Mouse (Mus musculus) cortical plate, adult 2 months (tissue): Measurements from ENCODE around the gene Snx6.

Source experiments
- CTCF ChIP-seq: fragments of 200-500 bp; IDR thresholded peaks from 2 replicates; pipeline ENCODE4 v1.5.1; 2011; ENCODE audit warnings: mild to moderate bottlenecking, control low read depth, low read length; ENCODE audit not compliant: insufficient read depth; ENCODE audit errors: extremely low read depth
- POLR2A ChIP-seq: fragments of 200-500 bp; IDR thresholded peaks from 2 replicates; pipeline ENCODE4 v1.6.1; 2011; ENCODE audit warnings: mild to moderate bottlenecking, low read length, control low read depth; ENCODE audit not compliant: insufficient read depth; ENCODE audit errors: extremely low read depth

- TF ChIP-seq CTCF, result no peak
- TF ChIP-seq POLR2A, result no peak
Measured at GRCm38 (mm10) chr12:54835608-54836570, 40.4 kb upstream of the Snx6 start.
